Mouse (Mus musculus): Measurements from ENCODE around the gene E2f4. TPM values are rescaled to one million over a fixed set of nuclear protein-coding genes. Genes with fewer than 3 reads are reported as not detected.

The E2f4 gene
- total and polyA plus RNA-seq, 3 experiments = 39.9 to 198 (median 51.0) TPM

GRCm38 (mm10) chr8:105311718-105312117 is 14.3 kb downstream of the E2f4 start:
- no peak overlapping the region for H3K4me3 ChIP-seq (replicated peaks in 1 of 3; ENCODE audit: low read depth in 2 of 3, low read length in 2 of 3, poor library complexity in 1 of 3)
- no peak overlapping the region for H3K4me2 ChIP-seq (ENCODE audit: insufficient read depth, low read depth, poor library complexity, severe bottlenecking)
- peaks cover 2% of the 10 kb centered on the region for H3K9me3 ChIP-seq (replicated peaks; ENCODE audit: low read length)
- in situ Hi-C loops (cut with MboI; ENCODE audit: low pct_ligation_motif_present, low pct_unique_long_range_greater_than_20kb, low sequenced_read_pairs) (no loop called here), dilution Hi-C loops (cut with MboI; ENCODE audit: extremely low pct_ligation_motif_present, extremely low pct_unique_long_range_greater_than_20kb, low sequenced_read_pairs) (no loop called here)
- H3K79me2 ChIP-seq (replicated peaks; ENCODE audit: control insufficient read depth, extremely low read depth, insufficient read depth, poor library complexity, severe bottlenecking) = no peaks in the 10 kb centered on the region
- H3K9ac ChIP-seq (ENCODE audit: insufficient read depth, low read depth) = no peak overlapping the region
- no peak for TF ChIP-seq ZKSCAN1 (IDR thresholded peaks at IDR 0.05; ENCODE audit: borderline replicate concordance, low read depth, low read length)
- no peak for TF ChIP-seq KAT2A (IDR thresholded peaks at IDR 0.05; ENCODE audit: insufficient replicate concordance, low read length)
- no peak for DNase-seq (ENCODE audit: extremely low read depth)
- no peaks in the 10 kb centered on the region for H3K27me3 ChIP-seq (replicated peaks)
- H3K27ac ChIP-seq (ENCODE audit: insufficient read depth, low read depth) = no peak overlapping the region
- H3K36me3 ChIP-seq (replicated peaks in 1 of 2; ENCODE audit: control insufficient read depth in 1 of 2, insufficient read depth in 1 of 2, low read length in 1 of 2) = peaks cover 89 to 99% of the 10 kb centered on the region in 2 experiments
- H3K4me1 ChIP-seq (ENCODE audit: control insufficient read depth in 1 of 2, insufficient read depth in 2 of 2) = peaks cover 0 to 2% of the 10 kb centered on the region in 2 experiments; a peak in 2 of 4 replicates

GRCm38 (mm10) chr8:105312891-105313481 is 15.5 kb downstream of the E2f4 start:
- Histone ChIP-seq H3K4me1 (ENCODE audit: control insufficient read depth in 1 of 2, insufficient read depth in 2 of 2) (no peaks in the 10 kb centered on the region), H3K36me3 (replicated peaks in 1 of 2; ENCODE audit: control insufficient read depth in 1 of 2, insufficient read depth in 1 of 2, low read length in 1 of 2) (peaks cover 79 to 99% of the 10 kb centered on the region in 2 experiments), H3K4me3 (replicated peaks in 1 of 3; ENCODE audit: low read depth in 2 of 3, low read length in 2 of 3, poor library complexity in 1 of 3) (no peak overlapping the region), H3K27me3 (replicated peaks) (no peaks in the 10 kb centered on the region), H3K4me2 (ENCODE audit: insufficient read depth, low read depth, poor library complexity, severe bottlenecking) (no peak overlapping the region), H3K9ac (ENCODE audit: insufficient read depth, low read depth) (no peak overlapping the region), H3K27ac (ENCODE audit: insufficient read depth, low read depth) (no peak overlapping the region), H3K9me3 (replicated peaks; ENCODE audit: low read length) (peaks cover 2% of the 10 kb centered on the region), H3K79me2 (replicated peaks; ENCODE audit: control insufficient read depth, extremely low read depth, insufficient read depth, poor library complexity, severe bottlenecking) (no peaks in the 10 kb centered on the region)
- DNase-seq (ENCODE audit: extremely low read depth) = no peak
- dilution Hi-C loops (cut with MboI; ENCODE audit: extremely low pct_ligation_motif_present, extremely low pct_unique_long_range_greater_than_20kb, low sequenced_read_pairs) = no loop called here
- no peak for TF ChIP-seq MAX (IDR thresholded peaks at IDR 0.05; ENCODE audit: low read length)
- TF ChIP-seq MAFK (IDR thresholded peaks at IDR 0.05; ENCODE audit: insufficient replicate concordance, low read length) = no peak
- in situ Hi-C loops (cut with MboI; ENCODE audit: low pct_ligation_motif_present, low pct_unique_long_range_greater_than_20kb, low sequenced_read_pairs) = no loop called here

GRCm38 (mm10) chr8:105313622-105314402 is 16.3 kb downstream of the E2f4 start:
- H3K36me3 ChIP-seq (replicated peaks in 1 of 2; ENCODE audit: control insufficient read depth in 1 of 2, insufficient read depth in 1 of 2, low read length in 1 of 2) = peaks cover 74 to 99% of the 10 kb centered on the region in 2 experiments
- no peak overlapping the region for H3K4me2 ChIP-seq (ENCODE audit: insufficient read depth, low read depth, poor library complexity, severe bottlenecking)
- H3K27ac ChIP-seq (ENCODE audit: insufficient read depth, low read depth) = no peak overlapping the region

More at GRCm38 (mm10) chr8:105313622-105314402, 16.3 kb downstream of the E2f4 start:
- no peaks in the 10 kb centered on the region for H3K4me1 ChIP-seq (ENCODE audit: control insufficient read depth in 1 of 2, insufficient read depth in 2 of 2)
- TF ChIP-seq MAX (IDR thresholded peaks at IDR 0.05; ENCODE audit: low read length) (no peak), CHD2 (IDR thresholded peaks at IDR 0.05; ENCODE audit: low read length) (no peak), CHD1 (IDR thresholded peaks at IDR 0.05; ENCODE audit: low read depth, low read length) (no peak), MAZ (IDR thresholded peaks at IDR 0.05; ENCODE audit: low read depth, low read length) (no peak), PAX5 (IDR thresholded peaks at IDR 0.05; ENCODE audit: low read length) (no peak), POLR2A (IDR thresholded peaks at IDR 0.05; ENCODE audit: low read depth, low read length) (no peak), HCFC1 (IDR thresholded peaks at IDR 0.05; ENCODE audit: low read depth, low read length) (no peak), ZNF384 (IDR thresholded peaks at IDR 0.05; ENCODE audit: low read depth, low read length) (no peak), USF1 (IDR thresholded peaks at IDR 0.05; ENCODE audit: low read depth, low read length) (no peak), NELFE (IDR thresholded peaks at IDR 0.05; ENCODE audit: low read depth, low read length) (no peak), ETS1 (conservative IDR thresholded peaks at IDR 0.05; ENCODE audit: low read depth, low read length) (no peak), MYC (IDR thresholded peaks at IDR 0.05; ENCODE audit: low read depth, low read length) (no peak), ZC3H11A (IDR thresholded peaks at IDR 0.05; ENCODE audit: low read depth, low read length) (no peak), MXI1 (IDR thresholded peaks at IDR 0.05; ENCODE audit: low read depth, low read length) (no peak)
- no peak overlapping the region for H3K9ac ChIP-seq (ENCODE audit: insufficient read depth, low read depth)
- H3K9me3 ChIP-seq (replicated peaks; ENCODE audit: low read length) = peaks cover 2% of the 10 kb centered on the region
- H3K4me3 ChIP-seq (replicated peaks in 1 of 3; ENCODE audit: low read depth in 2 of 3, low read length in 2 of 3, poor library complexity in 1 of 3) = no peak overlapping the region
- DNase-seq (ENCODE audit: extremely low read depth) = no peak
- H3K27me3 ChIP-seq (replicated peaks) = no peaks in the 10 kb centered on the region
- in situ Hi-C loops (cut with MboI; ENCODE audit: low pct_ligation_motif_present, low pct_unique_long_range_greater_than_20kb, low sequenced_read_pairs) (no loop called here), dilution Hi-C loops (cut with MboI; ENCODE audit: extremely low pct_ligation_motif_present, extremely low pct_unique_long_range_greater_than_20kb, low sequenced_read_pairs) (no loop called here)
- no peaks in the 10 kb centered on the region for H3K79me2 ChIP-seq (replicated peaks; ENCODE audit: control insufficient read depth, extremely low read depth, insufficient read depth, poor library complexity, severe bottlenecking)

All from CH12.LX (cell line).